Mouse (Mus musculus): Measurements from ENCODE around the gene Gabra4. TPM values are rescaled to one million over a fixed set of nuclear protein-coding genes. Genes with fewer than 3 reads are reported as not detected.

The Gabra4 gene
- polyA plus RNA-seq, 1 experiment from 2014 or later = 6.8 TPM

Other genes starting within 250 kb of the Gabra4 start
- gene Cox7b2, start 110.1 kb downstream of the Gabra4 start, polyA plus RNA-seq (2016; fragmentation: Nextera tagmentation; extraction: Ambion mirVana) = not detected in 2 replicates
- 1.1 and 1.8 TPM in 2 replicates for gene Gabrb1, start 195 bp downstream of the Gabra4 start, polyA plus RNA-seq (2016; fragmentation: Nextera tagmentation; extraction: Ambion mirVana)